Mouse (Mus musculus) layer of hippocampus, postnatal 25 days (tissue): Measurements from ENCODE around the gene 3110040M04Rik. TPM values are rescaled to one million over a fixed set of nuclear protein-coding genes. Genes with fewer than 3 reads are reported as not detected.
"Not testable (repeated sequence)": the region's sequence is repeated elsewhere in the genome, so short reads cannot be mapped to it uniquely, and the experiment has no call there.

ENCODE experiments used
- DNase-seq, 2 experiments: peaks; one replicate each; pipeline ENCODE4 v3.0.0; 2022; ENCODE audit warnings: mixed read lengths in 2 of 2, low spot score in 1 of 2; ENCODE audit errors: extremely low spot score in 1 of 2
- total RNA-seq, 2 experiments: library from RNA; stranded (reverse); gene quantifications; 2 replicates each; pipeline ENCODE4 v1.2.3; 2021

Gene 3110040M04Rik
- not detected for total RNA-seq

DNA sequence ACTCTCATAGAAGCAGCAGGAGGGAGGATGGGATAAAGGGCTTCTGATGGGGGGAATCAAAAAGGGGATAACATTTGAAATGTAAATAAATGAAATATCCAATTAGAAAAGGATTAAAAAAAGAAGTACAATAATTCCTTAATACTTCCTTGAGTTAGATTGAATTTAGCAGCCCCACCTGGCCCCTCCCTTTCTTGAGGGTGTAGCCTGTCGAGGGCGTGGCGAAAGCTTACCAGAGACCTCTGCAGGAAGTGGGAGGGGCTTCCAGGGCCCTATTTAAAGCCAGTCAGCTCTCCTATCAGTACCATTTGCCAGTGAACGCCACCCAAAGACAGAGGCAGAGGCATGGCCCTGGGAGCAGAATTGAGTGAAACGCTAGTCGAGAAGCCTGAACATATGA lies at the start of gene 3110040M04Rik:
Gene 3110040M04Rik (plus strand): TSS at position 304 of the 400 bp plus-strand sequence.
- DNase-seq: not testable (repeated sequence)

DNA sequence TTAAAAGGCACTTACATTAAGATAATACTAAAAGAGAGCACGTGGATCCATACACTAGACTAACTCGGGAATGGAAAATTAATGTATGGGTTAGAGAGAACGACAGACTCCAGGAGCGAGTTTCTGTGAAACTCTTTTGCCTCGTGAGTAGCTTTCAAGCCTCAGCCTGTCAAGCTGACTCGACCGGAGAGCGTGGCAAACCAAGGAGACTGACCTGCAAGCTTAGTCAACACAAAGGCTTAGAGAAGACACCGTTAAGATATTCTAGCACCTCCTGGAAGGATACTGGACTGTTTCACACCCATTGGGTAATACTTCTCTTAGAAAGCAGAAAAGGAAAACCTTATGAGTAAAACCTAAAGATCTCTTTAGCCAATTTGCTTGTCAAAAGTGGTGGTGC lies 49.8 kb upstream of the 3110040M04Rik start:
- not testable (repeated sequence) for DNase-seq

DNA sequence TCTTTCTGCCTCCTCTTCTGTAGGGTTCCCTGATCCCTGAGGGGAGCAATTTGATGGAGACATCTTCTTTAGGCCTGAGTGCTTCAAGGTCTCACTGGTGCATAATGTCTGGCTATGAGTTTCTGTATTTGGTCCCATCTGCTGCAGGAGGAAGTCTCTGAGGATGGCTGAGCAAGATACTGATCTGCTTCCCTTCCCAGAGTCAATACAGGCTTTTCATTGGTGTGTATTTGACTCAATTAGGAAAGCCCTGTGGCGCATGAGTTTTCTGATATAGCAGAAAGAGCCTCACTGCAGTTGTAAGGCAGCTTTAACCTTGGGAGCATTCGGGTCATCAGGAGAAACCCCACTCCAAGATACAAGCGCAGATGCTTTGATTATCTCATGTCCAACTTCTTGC lies 47.8 kb upstream of the 3110040M04Rik start:
- DNase-seq: no peak

DNA sequence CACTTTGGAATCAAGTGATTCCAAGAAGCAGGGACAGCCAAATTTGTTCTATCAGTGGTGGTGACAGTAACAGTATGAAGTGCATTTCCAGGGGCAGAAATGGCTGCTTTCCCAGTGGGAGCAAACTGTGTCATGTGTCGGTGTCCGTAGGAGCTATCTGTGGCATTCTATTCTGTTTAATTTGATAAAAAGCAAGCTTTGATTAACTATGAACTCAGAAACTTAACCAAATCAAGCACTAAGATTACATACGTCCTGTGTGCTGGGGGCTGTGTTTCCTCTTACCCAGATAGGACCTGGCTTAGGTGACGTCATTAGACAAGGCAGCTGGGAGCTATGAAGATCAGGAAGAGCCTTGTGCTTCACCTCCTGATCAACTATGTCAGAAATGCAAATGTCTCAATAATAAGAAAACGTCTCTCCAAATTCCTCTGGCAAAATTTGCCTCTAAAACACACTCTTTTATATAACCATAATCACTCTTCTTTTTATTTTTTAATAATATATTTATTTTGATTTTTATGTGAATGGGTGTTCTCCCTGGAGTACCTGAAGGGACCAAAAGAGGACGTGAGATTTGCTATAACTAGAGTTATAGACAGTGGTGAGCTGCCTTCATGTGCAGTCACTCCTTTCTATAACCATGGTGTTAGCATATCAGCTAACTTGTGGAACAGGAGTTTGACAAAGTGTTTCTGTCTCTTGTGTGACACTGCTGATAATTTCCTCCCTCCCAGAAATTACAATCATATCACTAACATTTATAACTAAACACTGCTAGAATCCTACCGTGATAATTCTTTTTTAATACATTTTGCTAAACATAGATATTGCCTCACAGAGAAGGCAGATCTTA lies 46.9 kb upstream of the 3110040M04Rik start:
- DNase-seq: no peak

DNA sequence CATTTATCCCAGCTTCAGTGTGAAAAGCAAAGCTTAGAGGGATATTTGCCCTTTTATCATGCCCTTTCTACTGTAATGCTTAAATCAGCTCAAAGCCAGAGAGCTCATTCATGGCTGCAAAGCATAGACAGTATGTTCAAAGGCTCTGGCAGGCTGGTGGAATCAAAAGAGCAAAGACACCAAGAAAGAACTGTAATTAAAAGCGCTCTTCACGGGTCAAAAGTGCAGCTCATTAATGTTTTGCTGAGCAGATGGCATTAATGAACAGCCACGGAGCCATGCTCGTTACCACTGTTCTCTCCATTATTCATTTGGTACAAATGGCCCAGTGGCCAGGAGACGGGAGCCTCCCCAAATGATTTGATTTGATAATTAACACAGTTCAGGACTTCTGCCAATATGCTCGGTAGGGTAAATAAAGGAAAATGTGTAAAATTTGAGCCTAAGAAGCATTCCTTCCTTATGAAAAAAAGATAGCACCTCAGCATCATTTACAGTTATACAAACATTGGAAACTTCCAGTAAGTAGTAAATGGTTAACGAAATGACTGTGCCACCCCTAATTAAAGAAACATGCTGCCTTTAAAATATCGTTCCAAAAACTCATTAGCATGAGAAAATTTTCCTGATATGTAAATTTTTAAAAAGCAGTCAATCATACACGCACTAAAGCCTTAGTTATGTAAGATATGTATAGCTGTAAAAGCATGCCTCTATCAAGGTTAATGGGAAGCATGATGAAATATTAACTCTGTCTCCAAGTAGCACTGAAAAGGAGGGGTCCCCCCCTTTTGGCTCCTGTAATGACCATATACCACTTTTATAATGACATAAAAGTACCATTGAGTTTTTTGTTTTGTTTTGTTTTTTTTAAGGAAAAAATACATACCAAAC lies 45.7 kb upstream of the 3110040M04Rik start:
- no peak for DNase-seq

DNA sequence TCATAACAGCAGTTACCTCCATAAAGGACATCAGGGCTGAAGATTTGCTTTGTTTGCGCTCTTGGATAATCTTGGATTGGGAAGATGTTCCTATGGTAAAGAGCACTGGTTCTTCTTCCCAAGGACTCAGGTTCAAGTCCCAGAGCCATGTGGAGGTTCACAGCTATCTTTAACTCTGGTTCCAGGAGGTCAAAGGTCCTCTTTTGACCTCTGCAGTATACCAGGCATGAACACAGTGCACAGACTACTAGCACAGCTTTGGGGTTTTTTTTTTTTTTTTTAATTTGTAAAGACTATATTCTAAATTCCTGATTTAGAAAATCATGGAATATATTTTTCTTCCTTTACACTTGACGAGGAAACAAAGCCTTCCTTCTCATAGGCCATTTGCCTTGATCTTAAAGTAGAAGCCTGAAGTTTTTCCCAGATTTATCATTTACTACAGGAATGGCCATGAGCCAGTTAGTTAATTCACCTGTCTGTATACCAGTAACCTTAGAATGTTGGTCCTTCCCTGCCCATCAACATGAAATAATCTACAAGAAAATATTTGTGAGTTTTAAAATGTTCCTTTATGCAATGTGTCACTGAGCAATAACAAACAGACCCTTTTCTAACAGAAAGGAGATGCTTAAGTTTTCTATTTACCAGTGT lies 44.9 kb upstream of the 3110040M04Rik start:
- no peak for DNase-seq

DNA sequence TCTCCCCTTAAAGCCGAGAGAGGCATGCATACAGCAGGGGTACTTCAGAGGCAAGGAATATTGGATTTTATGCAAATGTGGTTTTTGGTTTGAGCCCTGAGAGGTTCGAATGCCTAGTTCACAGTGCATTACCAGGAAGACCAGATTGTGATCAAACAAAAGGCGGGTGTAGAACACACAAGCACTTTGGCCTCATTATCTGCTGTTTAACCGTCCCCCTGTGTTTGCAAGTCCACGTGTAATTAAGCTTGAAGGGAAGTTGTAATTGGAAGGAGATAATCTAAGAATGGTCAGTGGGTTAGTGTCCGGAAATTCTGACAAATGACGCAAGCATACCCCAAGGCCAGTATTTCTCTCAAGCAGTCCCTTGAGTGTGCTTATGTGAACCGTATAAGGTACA lies 37.9 kb upstream of the 3110040M04Rik start:
- no peak for DNase-seq

DNA sequence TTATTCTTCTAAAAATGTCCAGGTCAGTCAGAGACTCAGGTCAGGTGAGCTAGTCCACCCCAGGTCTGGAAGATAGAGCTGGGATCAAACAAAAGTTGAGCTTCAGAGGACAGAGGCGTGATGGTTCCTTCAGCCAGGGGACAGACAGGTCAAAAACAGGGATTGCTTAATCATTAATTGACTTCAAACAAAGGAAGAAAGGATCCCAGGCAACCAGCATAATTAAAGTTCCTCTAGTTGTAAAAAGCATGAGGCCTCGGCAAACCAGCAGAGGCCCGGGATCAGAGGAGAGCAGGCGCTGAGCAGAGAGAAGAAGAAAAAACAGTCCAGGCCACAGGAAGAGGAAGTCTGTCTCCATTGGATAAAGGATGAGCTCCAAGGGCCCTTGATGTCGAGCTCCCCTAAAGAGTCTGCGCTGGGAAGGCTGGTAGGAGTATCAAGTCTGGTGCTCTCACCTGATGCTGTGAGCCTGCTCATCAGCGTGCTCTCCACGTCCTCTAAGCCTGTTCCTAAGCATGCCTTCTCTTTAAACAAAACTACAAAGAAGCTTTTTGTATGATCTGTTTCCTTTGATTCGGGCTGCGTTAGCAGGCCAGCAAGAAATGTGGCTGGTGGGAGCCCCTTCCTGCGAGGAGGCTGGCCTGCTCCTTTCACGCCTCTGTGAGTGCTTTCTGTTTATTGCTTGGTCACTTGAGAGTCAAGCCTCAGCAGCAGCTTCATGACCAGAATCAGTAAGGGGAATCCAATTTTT lies 36.4 kb upstream of the 3110040M04Rik start:
- no peak for DNase-seq

DNA sequence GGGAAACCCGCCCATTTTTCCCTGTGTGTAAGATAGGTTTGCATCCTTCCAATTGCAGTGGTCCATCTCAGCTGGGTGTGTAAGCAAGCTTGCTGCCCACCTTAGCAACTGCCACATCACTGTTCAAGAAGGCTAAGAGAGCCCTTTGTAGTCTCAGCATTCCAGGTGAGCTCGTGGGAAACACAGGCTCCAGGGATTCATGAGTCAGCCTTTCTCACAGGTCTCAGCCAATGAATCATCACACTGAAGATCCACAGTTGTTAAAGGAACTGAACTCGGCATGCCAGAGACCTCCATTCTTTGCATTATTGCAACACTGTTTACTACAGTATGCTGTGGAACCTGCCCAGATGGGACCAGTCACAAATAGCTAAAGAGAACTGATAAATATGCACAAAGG lies 35.3 kb upstream of the 3110040M04Rik start:
- DNase-seq: no peak

DNA sequence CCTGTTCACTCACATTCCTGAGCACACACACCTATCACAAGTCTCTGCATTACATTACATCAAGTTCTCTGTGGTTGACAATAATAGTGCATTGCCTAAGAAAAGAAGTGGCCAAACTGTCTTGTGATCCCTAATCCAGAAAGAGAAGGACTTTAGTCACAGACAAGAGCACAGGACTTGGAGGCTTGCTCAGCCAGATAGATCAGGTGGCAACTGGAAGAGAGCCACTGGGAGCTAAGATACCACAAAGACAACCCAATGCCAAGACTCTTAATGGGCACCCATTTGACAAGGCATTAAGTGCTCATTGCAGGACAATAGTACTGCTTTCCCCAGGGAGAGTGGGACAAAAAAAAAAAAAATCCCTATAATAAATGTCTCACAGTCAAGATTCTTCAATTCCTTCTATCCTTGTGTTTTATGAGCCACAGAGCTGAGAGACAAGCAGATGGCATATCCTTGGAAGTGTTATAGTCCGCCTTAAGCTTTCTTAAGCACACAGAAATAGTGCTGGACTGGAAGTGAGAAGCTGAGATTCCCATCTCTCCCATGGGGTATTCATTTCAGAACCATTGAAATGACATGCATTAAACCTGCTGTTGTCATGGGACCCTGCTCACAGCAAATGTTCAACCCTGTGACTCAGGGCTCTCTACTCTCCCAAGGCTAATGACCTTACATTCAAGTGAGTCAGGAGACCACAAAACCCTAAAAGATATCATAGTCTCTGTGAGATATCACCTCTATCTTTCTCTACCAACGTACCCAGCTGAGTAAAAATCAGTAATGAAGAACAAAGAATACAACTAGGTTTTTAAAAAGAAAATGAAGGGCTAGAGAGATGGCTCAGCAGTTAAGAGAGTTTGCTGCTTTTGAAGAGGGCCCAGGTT lies 32.1 kb upstream of the 3110040M04Rik start:
- DNase-seq: no peak

DNA sequence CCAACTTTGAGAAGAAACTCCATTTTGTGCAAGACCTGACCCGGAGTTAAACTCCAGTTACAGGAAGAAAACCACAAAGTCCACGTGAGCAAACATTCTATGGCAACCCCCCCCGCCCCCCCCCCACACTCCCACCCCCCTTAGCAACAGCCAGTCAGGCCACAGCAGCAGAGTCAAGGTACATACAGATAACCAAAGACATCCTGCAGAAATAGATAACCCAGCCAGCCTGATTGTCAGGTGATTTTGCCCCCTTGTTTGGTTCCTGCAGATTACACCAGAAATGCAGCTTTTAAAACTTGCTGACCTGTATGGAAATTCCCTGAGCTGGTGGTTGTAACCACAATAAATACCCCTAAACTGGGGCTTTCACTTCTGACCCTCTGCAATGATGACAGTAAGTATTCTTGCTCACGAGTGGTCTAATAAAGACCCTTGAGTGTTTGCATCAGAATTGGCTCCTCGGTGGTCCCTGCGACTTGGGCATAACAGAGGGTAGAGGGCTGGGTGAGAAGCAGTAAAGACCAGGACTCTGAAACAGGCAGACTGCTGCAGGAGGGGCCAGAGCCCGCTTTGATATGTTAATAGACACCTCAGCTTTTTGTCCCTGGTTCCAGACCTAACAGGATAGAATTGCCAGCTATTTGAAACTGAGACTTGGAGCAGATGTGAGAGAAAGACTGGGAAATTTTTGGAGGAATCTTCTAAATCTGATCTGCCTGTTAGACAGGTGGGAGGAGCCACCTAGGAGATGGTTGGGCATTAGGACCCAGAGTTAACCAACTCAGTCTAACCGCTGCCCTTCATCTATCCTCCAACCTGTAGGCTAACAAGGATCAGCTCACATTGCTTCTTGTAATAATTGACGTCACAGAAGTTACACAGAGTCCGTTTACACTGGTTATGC lies 26.6 kb upstream of the 3110040M04Rik start:
- DNase-seq: no peak

DNA sequence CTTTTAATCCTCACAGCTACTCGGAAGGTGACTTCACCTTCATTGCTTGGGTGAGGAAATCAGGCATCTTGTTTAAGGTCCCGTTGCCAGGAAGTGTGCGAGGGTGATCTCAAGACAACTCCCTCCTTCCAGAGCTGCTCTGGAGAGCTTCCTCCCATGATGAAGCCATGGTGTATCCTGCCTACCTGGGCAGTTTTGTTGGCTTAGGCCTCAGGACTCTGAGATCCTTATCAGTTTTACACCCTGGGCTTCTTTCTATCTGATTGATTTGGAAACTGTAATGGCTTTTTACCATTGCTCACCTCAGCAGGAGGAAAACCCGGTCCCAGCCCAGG lies 26.0 kb upstream of the 3110040M04Rik start:
- DNase-seq: no peak

DNA sequence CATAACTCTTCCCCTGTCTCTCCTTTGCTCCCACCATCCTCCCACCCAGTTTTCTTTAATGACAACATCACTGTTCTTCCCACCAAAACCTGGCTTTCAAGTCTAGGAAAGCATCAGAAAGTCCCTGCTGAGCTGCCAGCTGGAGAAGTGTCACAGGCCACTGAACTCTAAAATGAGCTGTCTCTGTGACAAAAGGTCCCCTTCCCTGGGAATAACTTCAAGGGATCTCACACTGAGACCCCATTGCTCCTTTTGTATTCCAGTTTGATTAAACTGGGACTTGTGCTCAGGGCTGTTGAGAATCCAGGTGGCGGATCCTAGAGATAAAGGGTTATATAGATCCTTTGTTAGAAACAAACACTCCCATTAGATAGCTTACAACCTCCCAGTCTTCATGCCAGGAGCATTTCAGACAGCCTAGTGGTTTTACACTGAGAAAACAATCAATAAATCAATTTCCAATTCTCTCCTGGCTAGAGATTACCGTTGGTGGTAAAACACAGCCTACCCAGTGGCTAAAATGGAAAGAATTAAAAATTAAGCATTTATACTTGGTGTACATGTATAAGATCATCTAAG lies 25.3 kb upstream of the 3110040M04Rik start:
- no peak for DNase-seq

DNA sequence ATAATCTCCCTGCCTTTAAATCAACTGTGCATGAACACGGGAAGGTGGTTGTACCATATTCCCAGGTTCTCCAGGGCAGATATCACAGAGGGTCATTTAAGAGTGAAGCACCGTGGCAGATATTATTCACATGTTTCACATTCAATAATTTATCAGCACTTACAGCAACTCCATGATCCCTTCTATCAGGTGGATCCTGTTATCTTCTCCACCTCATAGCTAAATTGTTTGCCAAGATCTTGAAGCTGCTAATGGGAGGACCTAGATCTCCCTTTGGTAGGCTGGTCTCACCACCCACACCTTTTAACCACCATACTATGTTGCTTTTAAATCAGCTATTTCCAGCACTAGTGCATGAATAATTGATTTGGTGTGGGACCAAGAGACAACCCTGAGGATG lies 23.8 kb upstream of the 3110040M04Rik start:
- no peak for DNase-seq

DNA sequence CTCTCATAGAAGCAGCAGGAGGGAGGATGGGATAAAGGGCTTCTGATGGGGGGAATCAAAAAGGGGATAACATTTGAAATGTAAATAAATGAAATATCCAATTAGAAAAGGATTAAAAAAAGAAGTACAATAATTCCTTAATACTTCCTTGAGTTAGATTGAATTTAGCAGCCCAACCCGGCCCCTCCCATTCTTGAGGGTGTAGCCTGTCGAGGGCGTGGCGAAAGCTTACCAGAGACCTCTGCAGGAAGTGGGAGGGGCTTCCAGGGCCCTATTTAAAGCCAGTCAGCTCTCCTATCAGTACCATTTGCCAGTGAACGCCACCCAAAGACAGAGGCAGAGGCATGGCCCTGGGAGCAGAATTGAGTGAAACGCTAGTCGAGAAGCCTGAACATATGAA lies 21.7 kb upstream of the 3110040M04Rik start, which contains the start of gene Gm47985:
Gene Gm47985 (plus strand): TSS at position 272 of the 400 bp plus-strand sequence.
- not testable (repeated sequence) for DNase-seq

DNA sequence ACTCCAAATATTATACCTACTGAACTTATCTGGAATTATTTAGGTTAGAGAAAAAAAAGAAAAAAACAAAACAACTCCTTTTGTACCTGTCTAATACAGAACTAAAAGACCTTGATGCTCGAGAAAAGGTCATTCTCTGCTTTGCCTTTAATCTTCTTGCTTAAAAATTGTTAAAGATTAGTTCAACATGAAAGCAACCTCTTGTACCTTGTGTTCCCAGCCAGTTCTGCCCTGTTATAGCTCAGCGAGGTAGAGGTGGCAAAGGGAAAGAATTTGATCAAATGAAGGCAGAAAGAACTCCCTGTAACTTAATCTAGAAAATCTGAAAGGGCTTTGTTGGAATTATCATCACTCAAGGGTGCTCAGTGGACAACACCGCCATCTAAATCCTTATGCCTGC lies 17.7 kb upstream of the 3110040M04Rik start:
- not testable (repeated sequence) for DNase-seq

DNA sequence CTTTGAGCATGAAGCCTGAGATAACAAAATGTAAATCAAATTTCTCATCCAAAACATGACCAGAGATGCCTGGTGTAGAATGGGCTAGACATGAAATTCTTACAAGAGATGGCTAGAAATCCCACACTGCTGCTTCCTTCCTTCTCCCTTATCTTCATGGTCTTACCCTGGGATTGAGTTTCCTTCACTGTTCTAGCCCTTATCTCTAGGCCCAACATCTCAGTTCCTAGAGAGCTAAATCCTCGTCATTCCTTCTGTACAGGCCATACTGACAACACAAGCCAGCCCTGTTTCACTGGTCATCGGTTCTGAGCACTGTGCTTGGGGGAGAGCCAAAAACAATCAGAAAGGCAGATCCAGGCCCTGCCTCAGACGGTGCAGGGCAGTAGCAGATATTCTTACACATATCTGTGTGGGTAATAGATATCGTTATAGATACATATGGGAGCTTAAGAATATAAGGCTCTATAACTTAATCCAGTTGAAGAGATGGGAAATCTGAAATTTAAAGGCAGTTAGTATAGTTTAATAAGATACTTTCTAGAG lies 17.0 kb upstream of the 3110040M04Rik start:
- DNase-seq: not testable (repeated sequence)
